Mouse (Mus musculus) right cerebral cortex, postnatal 36 days (tissue): Measurements from ENCODE around the gene Ccsap.

Experiments used
- DNase-seq, 2 experiments: peaks; one replicate each; pipeline ENCODE4 v3.0.0; 2022; ENCODE audit warnings: low spot score in 2 of 2, mixed read lengths in 1 of 2

The Ccsap gene

GRCm38 (mm10) chr8:123859648-123860259 is at the start of gene Ccsap:
Gene Ccsap, minus strand, starts transcription at chr8:123860209.
- peak in 1 of 2 experiments; percentile 49 for DNase-seq

DNA sequence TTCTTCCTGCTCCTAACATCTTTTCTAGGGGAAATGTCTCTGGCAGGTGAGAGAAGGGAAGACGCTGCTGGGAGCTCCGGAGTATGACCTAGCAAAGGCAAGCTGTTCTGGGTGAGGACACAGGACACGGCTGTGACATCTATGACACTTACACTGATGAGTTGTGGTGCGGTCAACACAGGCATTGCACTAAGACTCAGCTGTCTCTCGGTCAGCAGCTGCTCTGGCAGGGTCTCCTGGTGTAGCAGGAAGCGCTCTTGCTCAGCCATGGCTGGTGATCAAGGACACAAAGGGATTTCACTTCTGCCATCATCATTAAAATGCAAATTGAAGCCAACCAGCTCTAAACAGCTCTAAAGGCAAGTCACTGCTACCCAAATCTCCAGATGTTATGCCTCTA is 47.6 kb upstream of the Ccsap start:
- no peak for DNase-seq

DNA sequence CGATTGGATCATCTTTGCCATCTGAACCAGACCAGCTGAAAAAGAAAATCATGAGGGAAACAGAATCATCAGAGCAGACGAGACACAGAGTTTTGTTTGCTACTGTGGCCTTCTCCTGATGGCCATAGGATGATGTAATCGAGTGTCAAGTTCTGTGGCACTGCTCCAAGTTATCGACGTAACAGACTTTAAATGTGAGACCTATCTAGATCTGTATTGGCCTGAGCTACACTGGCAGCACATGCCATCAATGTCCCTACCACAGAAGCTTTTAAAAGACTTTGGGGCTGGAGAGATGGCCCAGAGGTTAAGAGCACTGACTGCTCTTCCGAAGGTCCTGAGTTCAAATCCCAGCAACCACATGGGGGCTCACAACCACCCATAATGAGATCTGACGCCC is 42.6 kb upstream of the Ccsap start:
- no peak for DNase-seq

GRCm38 (mm10) chr8:123899366-123899765 is 39.4 kb upstream of the Ccsap start:
- peak in 1 of 2 experiments; percentile 58 for DNase-seq

GRCm38 (mm10) chr8:123898576-123898975 is 38.6 kb upstream of the Ccsap start:
- no peak for DNase-seq

- DNase-seq: no peak
These were observed 36.8 kb upstream of the Ccsap start for GRCm38 (mm10) chr8:123896774-123897173.

- DNase-seq: no peak
These were observed 36.4 kb upstream of the Ccsap start for GRCm38 (mm10) chr8:123896366-123896761.

GRCm38 (mm10) chr8:123895680-123896365 is 35.8 kb upstream of the Ccsap start:
- DNase-seq: no peak

- DNase-seq: no peak
These were observed 35.2 kb upstream of the Ccsap start for GRCm38 (mm10) chr8:123895230-123895629.

DNA sequence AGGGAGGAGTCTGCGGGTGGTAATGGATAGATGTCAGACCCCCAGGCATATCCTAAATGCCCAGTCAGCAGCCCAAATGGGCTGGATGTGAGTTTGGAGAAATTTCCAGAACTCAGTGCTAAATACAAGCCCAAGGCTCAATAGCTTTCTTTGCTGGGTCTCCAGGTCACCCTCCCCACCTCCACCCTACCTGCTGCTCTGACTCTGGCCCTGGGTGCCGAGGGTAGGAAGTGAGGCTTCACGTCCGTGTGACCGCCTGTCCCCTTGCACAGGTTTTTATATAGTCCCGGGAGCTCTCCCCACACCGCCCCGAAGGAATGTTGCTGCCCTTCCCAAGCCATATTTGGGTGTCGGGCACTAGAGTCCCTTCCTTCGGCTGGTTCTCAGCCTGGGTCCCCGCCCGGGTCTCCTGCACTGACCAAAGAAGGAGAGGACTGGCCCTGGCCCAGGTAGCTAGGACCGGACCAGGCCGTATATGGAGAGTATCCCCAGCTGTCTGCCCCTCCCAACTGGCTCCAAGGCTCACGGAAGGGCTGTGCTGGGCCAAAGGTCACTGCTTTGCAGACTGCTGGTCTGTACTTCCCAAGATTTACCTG is 34.6 kb upstream of the Ccsap start, which contains the start of gene Acta1:
Gene Acta1, minus strand, starts transcription at position 250 of the 596 bp plus-strand sequence.
- DNase-seq: no peak

DNA sequence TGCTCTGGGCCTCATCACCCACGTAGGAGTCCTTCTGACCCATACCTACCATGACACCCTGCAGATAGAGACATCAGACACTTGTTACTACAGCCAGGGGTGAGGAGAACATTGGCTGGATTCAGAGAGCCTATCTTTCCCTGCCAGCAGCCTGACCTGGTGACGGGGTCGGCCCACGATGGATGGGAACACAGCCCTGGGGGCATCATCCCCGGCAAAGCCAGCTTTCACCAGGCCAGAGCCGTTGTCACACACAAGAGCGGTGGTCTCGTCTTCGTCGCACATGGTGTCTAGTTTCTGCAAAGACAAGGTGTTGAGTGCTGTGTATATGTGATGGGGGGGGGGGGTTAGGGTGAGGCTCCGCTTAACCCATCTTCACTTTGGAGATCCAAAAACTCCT is 33.4 kb upstream of the Ccsap start:
- no peak for DNase-seq

- DNase-seq: no peak
These were observed 32.7 kb upstream of the Ccsap start for GRCm38 (mm10) chr8:123892586-123893155.

GRCm38 (mm10) chr8:123891883-123892585 is 32.0 kb upstream of the Ccsap start:
- peak; percentile 87 to 92 for DNase-seq

- DNase-seq: no peak
These were observed 31.3 kb upstream of the Ccsap start for GRCm38 (mm10) chr8:123891271-123891670.

DNA sequence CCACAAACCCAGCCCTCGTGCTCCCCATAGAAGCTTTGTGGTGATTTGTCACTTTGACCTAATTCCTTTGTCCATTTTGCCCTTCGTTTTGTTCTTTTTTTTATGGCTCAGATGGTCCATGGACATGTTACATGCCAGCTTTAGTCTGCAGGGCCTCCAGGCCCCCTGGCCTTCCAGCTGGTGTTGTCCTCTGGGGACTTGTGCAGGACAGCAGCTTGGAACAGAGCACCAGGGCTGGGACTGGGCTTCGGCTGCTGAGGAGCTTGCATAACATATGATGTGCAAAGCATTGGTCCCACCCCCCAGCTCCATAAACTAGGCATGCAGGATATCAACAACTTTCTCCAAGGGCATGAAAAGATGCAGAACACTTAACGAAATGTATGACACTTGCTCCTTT is 29.8 kb upstream of the Ccsap start:
- no peak for DNase-seq

DNA sequence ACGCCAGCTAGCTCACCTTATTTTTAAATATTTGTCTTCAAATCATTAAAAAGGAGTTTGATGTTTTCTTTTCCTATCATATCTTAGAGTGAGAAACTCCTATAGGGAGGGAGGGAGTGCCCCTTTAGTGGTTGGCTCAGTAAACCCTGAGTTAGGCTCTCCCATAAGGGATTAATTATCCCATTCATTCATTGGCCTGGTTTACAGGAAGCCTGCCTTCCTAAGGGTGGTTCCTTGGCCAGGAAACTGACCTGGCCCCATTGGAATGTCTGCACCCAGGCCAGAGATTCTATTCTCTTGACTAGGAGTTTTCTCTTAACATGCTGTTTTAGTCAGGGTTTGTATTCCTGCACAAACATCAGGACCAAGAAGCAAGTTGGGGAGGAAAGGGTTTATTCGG is 27.9 kb upstream of the Ccsap start:
- no peak for DNase-seq

- DNase-seq: no peak
These were observed 27.2 kb upstream of the Ccsap start for GRCm38 (mm10) chr8:123887163-123887562.

DNA sequence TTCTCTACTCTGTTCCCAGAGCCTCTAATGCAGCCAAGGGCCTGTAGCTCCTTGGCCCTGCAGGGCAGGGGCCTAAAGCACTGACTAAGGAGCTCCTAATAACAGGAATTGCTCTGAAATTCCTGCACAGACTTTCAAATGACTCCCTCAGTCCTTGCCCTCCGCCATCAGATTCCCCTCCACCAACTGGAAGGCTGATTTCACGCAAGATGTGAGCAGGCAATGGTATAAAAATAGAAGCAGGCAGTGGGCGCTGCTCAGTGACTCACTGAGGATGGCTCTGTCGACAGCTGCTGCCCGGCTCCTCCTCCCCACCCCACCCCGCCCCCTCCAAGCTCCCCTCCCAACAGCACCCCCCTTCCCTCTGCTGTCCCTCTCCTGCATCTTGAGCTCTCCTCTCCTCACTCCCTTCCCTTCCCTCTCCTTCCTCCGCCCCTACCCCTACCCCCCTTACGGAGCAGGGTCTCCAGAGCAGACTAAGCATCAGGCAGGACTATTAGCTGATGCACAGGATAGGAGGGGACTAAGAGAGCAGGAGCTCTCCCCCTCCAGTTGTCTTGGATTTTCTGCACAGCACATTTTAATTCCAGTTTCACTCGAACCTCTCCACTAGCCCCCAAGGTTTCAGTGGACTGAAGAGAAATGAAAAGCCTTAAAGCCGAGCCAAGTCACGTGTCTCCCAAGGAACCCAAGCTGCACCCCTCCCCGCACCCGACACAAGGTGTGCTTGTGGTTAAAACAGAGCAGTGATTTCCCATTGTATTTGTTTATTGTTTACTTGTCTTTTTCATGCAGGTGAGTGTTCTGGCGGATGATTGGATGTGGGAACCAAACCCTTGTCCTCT is 24.9 kb upstream of the Ccsap start:
- DNase-seq: peak; percentile 79 to 87

- DNase-seq: no peak
These were observed 23.1 kb upstream of the Ccsap start for GRCm38 (mm10) chr8:123883094-123883493.

DNA sequence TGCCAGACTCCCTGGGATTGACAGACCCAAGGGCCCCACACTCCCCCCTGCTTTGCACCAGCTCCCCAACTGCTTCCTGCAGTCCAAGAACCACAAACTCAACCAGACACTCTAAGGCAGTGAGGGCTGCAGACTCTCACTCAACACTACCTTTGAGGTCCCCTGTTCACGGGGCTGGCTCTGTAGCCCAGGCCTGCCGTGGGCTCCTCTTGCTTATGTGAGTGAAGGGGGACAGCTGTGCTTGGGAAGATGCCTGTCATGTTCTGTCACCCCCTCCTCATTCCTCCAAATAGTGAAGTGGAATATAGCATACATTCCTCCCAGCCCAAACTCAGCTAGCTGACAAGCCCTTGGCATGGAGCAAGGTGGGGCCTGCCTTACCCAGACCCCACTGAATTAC is 22.4 kb upstream of the Ccsap start:
- no peak for DNase-seq

DNA sequence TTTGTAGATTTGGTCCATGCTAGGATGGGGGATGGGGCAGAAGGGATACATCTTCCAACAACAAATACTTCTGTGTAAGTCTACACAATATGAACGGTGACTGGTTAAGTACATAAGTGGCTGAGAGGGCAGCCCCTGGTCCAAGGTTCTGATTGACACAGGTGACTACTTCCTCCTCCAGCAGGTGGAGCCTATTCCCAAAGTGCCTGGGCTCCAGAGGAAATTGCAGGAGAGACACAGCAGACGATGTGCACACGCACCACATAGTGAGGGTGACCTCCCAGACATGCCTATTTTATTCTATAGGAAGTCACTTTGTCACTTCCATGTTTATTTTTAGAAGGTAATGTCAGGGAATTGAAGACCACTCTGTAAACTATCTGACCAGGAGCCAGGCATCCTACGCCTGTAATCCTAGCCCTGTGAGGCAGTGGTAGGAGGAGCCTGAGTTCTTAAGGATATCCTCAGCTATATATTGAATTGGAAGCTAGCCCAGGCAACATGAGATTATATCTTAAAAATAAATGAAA is 20.9 kb upstream of the Ccsap start:
- no peak for DNase-seq
